Mouse (Mus musculus) liver, embryonic 14.5 days (tissue): ENCODE measurements around the gene Nppc.

ENCODE experiments used
- CTCF ChIP-seq: IDR thresholded peaks from 2 replicates; pipeline ENCODE4 v1.5.1; 2016; ENCODE audit warnings: antibody characterized with exemption, low read depth, control low read depth
- EP300 ChIP-seq: IDR thresholded peaks from 2 replicates; pipeline ENCODE4 v1.6.1; 2016; ENCODE audit warnings: antibody characterized with exemption, low read depth

DNA sequence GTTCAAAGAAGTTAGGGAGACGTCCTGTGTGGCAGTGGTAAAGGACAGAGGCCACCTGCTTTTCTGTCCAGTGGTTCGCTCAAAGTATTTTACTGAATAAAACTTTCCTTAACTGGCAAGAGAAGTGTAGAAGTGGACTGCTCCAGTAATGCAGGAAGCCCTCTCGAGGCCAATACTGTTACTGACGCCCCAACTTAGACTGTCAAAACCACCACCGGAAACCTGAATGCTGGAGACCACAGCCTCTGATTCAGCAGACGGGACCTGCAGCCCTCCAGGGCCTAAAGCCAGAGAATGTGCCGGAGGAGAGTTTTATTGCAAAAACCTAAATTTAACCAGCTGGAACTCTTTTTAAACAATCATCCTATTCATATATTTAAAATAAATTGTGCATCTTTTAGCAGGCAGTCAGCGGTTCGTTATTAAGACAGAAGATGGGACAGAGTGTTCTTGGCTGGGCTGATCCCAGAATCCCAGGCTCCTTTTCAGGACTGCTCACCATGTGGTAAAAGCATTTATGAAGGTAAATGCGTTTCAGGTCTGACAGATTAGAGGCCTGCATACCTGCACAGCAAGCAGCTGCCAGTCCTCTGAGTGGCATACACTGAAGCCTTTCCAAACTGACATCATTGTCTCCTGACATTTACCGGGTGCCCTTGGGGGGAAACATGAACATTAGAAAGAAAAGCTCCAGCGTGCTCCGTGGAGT lies 27.1 kb downstream of the Nppc start:
- no peak for TF ChIP-seq CTCF
- TF ChIP-seq EP300, result no peak
